Mouse (Mus musculus) liver, postnatal 0 days (tissue): ENCODE measurements at regions not wholly inside any gene's neighbourhood (a gene's known extent, or its start where the extent isn't known, plus 50 kb on each side); places are given as distances from the start of the nearest gene placed in this dataset.

Source experiments
- ATAC-seq: fragments of 200-750 bp; cut with Nextera tagmentation; 2 replicates; pipeline ENCODE4 v1.8.0; 2017; ENCODE audit warnings: mild to moderate bottlenecking, moderate library complexity
- DNase-seq: peaks from one replicate; pipeline ENCODE4 v3.0.0-alpha.2; 2016
- H3K27ac ChIP-seq: fragments of 300-500 bp; sonication (generic); 2 replicates; pipeline ENCODE4 v1.5.1; 2014; ENCODE audit warnings: antibody characterized with exemption, moderate library complexity, mild to moderate bottlenecking, low read depth
- H3K27me3 ChIP-seq: fragments of 300-500 bp; sonication (generic); 2 replicates; pipeline ENCODE4 v1.6.1; 2014; ENCODE audit warnings: low read length, control low read depth, mixed read lengths; ENCODE audit not compliant: insufficient read depth
- H3K36me3 ChIP-seq: fragments of 300-500 bp; sonication (generic); replicated peaks from 2 replicates; pipeline ENCODE4 v1.6.1; 2014; ENCODE audit warnings: mild to moderate bottlenecking, control low read depth, low read length, moderate library complexity, mixed read lengths; ENCODE audit not compliant: insufficient read depth
- H3K4me1 ChIP-seq: fragments of 300-500 bp; sonication (generic); 2 replicates; pipeline ENCODE4 v1.6.1; 2014; ENCODE audit warnings: antibody characterized with exemption, mild to moderate bottlenecking, control low read depth; ENCODE audit not compliant: insufficient read depth
- H3K4me2 ChIP-seq: fragments of 300-500 bp; sonication (generic); 2 replicates; pipeline ENCODE4 v1.6.1; 2014; ENCODE audit warnings: low read depth, mild to moderate bottlenecking, low read length, moderate library complexity, mixed read lengths
- H3K4me3 ChIP-seq: fragments of 300-500 bp; sonication (generic); 2 replicates; pipeline ENCODE4 v1.5.1; 2014; ENCODE audit warnings: low read depth, low read length
- H3K9ac ChIP-seq: fragments of 300-500 bp; sonication (generic); replicated peaks from 2 replicates; pipeline ENCODE4 v1.6.1; 2014; ENCODE audit warnings: mild to moderate bottlenecking, moderate library complexity
- H3K9me3 ChIP-seq: fragments of 300-500 bp; sonication (generic); 2 replicates; pipeline ENCODE4 v1.6.1; 2016; ENCODE audit warnings: mild to moderate bottlenecking, control low read depth, low read length, mixed read lengths
- CTCF ChIP-seq: sonication (generic); IDR thresholded peaks from 2 replicates; pipeline ENCODE4 v1.5.1; 2016; ENCODE audit warnings: antibody characterized with exemption, low read depth
- EP300 ChIP-seq: IDR thresholded peaks from 2 replicates; pipeline ENCODE4 v1.6.1; 2016; ENCODE audit warnings: antibody characterized with exemption, low read depth, mild to moderate bottlenecking
- WGBS: fragments of 180-500 bp; shearing (Covaris S2); extraction: QIAGEN DNeasy Blood & Tissue Kit; methylation state at CpG from one replicate; pipeline ENCODE4 v1.1.7; 2014; ENCODE audit not compliant: insufficient replicate concordance; 5-methylcytosine and 5-hydroxymethylcytosine counted together

DNA sequence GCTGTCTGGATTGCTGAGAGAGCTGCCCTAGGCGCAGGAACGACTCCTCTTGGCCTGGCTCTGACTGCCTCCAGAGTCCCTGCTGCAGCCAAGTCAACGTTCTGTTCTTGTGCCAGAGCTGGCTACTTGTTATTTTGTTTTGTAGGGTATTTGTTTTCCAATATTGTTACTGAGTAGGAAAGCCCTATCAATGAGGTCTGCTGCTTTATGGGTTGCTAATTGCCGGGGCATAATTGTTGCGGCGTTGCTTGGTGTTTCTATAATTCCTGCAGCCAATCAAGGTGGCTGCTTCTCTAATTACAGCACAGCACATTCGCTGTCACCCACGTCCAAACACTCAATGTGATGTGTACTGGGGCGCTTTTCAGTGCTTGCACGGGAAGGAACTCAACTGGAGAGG is 589.4 kb downstream of the Tox3 start:
- Histone ChIP-seq H3K36me3 (no peaks in the 10 kb centered on the region), H3K4me3 (no peak overlapping the region), H3K27ac (no peak overlapping the region), H3K9me3 (no peaks in the 10 kb centered on the region), H3K4me2 (no peak overlapping the region), H3K4me1 (no peaks in the 10 kb centered on the region), H3K27me3 (no peaks in the 10 kb centered on the region), H3K9ac (no peak overlapping the region)
- no peak for DNase-seq
- 79% methylated on average over 10 of the region's 10 CpGs for WGBS
- no peak for ATAC-seq
- TF ChIP-seq EP300 (no peak), CTCF (no peak)

DNA sequence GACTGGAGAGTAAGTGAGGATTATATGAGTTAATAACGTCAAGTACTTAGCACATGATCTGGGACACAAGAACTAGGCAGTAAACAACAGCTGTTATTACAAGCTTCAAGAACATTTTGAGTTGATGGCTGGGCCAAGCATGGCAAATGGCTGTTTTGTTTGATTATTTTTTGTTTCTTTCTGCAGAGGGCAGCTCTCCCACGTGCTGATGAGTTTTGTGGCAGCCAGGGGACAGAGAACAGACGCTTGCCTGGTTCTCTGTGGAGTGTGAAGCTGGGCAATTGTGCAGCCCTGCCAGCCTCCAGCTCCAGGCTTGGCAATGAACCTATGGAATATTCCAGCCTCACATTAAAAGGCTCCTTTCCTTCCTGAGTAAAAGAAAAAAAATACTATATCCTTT is 592.2 kb downstream of the Tox3 start:
- TF ChIP-seq CTCF = no peak
- TF ChIP-seq EP300 = no peak
- Histone ChIP-seq H3K4me2 (no peak overlapping the region), H3K27me3 (no peaks in the 10 kb centered on the region), H3K36me3 (no peaks in the 10 kb centered on the region), H3K9me3 (no peaks in the 10 kb centered on the region), H3K4me3 (no peak overlapping the region), H3K9ac (no peak overlapping the region), H3K27ac (no peak overlapping the region), H3K4me1 (no peaks in the 10 kb centered on the region)
- DNase-seq = no peak
- 49% methylated on average over 3 of the region's 3 CpGs for WGBS
- no peak for ATAC-seq

DNA sequence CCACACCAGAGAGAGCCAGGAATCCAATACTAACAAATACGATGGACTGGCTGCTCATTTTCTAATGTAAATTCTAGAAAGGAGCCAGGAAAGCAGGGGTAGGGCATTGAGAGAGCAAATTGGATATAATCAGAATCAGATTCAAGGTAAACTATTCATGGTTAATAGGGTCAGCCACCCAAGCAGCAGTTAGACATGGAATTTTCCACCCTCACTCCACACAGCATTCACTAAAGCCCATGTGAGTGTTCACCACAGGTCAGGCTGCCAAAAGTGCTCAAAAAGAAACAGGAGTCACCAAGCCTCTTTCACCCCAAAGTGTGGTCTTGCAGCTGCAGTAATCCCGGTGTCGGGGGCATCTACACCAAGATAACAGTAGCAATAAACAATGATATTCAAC is 596.9 kb downstream of the Tox3 start:
- no peaks in the 10 kb centered on the region for H3K36me3 ChIP-seq
- no peaks in the 10 kb centered on the region for H3K9me3 ChIP-seq
- ATAC-seq (no peak), DNase-seq (no peak)
- no peak overlapping the region for H3K9ac ChIP-seq
- no peak overlapping the region for H3K4me3 ChIP-seq
- H3K27ac ChIP-seq = no peak overlapping the region
- H3K4me1 ChIP-seq = no peaks in the 10 kb centered on the region
- no peak overlapping the region for H3K4me2 ChIP-seq
- 74% methylated on average over 3 of the region's 3 CpGs for WGBS
- TF ChIP-seq EP300 (no peak), CTCF (no peak)
- no peaks in the 10 kb centered on the region for H3K27me3 ChIP-seq

DNA sequence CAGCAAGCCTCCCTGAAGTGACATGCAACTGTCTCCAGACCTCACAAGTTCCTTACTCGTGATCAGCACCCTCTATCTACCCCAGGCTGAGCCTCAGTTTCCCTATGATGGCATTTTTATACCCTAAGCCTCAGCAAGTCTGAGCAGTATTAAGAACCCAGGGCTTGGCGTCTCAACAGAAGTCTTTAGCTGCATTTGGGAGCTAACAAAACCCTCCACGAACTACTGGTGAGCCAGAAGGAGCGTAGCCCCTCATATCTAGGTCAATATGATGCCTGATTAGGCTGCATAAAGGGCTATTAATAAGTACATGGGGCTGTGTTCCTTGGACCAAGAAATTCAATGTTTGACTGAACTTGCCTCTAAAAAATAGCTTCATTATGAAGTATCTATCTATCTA is 600.4 kb downstream of the Tox3 start:
- Histone ChIP-seq H3K4me3 (no peak overlapping the region), H3K27ac (no peak overlapping the region), H3K9ac (no peak overlapping the region), H3K4me1 (no peaks in the 10 kb centered on the region), H3K27me3 (no peaks in the 10 kb centered on the region), H3K9me3 (no peaks in the 10 kb centered on the region), H3K36me3 (no peaks in the 10 kb centered on the region), H3K4me2 (no peak overlapping the region)
- 59% methylated on average over 4 of the region's 4 CpGs for WGBS
- no peak for TF ChIP-seq CTCF
- no peak for DNase-seq
- no peak for ATAC-seq

DNA sequence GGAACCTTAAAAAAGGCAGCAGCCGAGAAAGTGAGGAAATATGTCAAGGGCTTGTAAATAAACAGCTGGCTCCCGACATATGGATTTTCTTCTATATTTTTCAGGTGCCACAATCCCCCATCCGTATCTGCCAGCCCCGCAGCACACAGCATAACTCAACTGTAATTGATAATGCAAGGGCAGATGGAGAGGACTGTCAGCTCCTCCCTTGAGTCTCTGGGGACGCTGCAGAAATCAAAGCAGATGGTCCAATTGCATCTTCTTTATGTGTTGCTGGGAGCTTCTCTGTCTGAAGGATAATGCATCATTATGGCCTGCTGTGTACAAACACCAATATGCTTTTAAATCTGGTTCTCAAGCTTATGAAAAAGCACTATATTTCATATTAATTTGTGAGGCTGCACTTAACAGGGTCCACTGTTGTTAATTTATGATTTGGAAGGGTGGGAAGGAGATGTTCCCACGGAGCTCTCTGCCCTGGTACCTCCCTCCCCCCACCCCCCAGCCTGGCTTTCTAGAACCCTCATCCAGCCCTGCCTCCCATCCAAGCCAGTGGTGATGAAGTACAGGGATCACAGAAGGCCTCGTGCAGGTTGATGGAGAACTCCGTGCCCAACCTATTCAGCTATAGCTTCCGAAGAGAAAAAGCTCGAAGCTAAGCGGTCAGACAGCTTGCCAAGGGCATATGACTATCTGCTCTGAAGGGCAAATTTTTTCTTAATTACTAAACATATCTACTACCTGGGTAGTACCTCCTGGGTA is 603.7 kb downstream of the Tox3 start:
- Histone ChIP-seq H3K36me3 (no peaks in the 10 kb centered on the region), H3K4me3 (no peak overlapping the region), H3K4me1 (no peaks in the 10 kb centered on the region), H3K4me2 (no peak overlapping the region), H3K27ac (no peak overlapping the region), H3K9ac (no peak overlapping the region), H3K9me3 (no peaks in the 10 kb centered on the region), H3K27me3 (no peaks in the 10 kb centered on the region)
- 77% methylated on average over 11 of the region's 11 CpGs for WGBS
- TF ChIP-seq EP300 (no peak), CTCF (no peak)
- ATAC-seq (no peak), DNase-seq (no peak)

DNA sequence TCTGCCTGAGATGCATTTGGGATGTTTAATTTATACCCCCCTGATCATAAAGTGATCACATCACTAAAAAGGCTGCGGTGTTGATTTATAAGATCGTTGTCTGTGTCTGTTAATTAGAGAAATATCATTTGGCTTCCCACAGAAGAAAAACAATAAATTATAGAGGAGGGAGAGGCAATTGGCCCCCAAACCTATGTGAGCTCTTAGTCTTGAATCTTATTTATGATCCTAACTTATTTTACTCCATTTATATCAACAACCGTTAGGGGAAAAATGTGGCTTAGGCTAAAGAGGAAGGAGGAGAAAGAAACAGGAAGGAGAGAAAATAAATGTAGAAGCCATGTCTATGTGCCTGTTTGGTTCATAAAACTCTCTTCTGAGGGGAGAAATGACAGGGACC is 609.5 kb downstream of the Tox3 start:
- TF ChIP-seq CTCF (no peak), EP300 (no peak)
- H3K27ac ChIP-seq = no peak overlapping the region
- DNase-seq (no peak), ATAC-seq (no peak)
- H3K9ac ChIP-seq = no peak overlapping the region
- H3K4me2 ChIP-seq = no peak overlapping the region
- WGBS = 79% methylated on average over 3 of the region's 3 CpGs
- H3K4me1 ChIP-seq = no peaks in the 10 kb centered on the region
- H3K9me3 ChIP-seq = no peaks in the 10 kb centered on the region
- H3K4me3 ChIP-seq = no peak overlapping the region
- H3K27me3 ChIP-seq = no peaks in the 10 kb centered on the region
- H3K36me3 ChIP-seq = no peaks in the 10 kb centered on the region

DNA sequence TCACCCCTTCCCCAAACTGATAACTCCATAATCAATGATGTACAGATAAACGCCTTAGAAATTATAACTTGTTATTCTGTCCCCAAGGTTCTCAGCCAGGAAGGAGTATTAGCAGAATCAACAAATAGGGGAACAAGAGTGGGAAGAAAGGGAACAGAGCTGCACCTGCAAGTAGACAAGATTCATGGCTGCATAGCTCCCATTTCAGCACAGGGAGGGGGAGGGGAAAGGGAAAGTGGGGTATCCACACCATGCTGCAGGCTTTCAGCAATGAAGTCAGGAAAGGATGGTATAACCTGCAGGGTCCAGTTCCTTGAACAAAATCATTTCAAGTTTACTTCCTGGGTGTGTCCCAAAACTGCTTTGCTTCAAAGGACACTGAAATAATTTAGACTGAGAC is 610.5 kb downstream of the Tox3 start:
- Histone ChIP-seq H3K9ac (no peak overlapping the region), H3K4me3 (no peak overlapping the region), H3K27ac (no peak overlapping the region), H3K27me3 (no peaks in the 10 kb centered on the region), H3K4me2 (no peak overlapping the region), H3K4me1 (no peaks in the 10 kb centered on the region), H3K36me3 (no peaks in the 10 kb centered on the region), H3K9me3 (no peaks in the 10 kb centered on the region)
- WGBS = 90% methylated on average over 1 of the region's 1 CpGs
- DNase-seq (no peak), ATAC-seq (no peak)
- TF ChIP-seq EP300 = no peak
- no peak for TF ChIP-seq CTCF
